Mouse (Mus musculus) heart, adult 18-20 months (tissue): ENCODE measurements at regions not wholly inside any gene's neighbourhood (a gene's known extent, or its start where the extent isn't known, plus 50 kb on each side); places are given as distances from the start of the nearest gene placed in this dataset.

Experiments used
- DNase-seq, 2 experiments: peaks; one replicate each; pipeline ENCODE4 v3.0.0; 2021 to 2022; ENCODE audit warnings: mixed read lengths in 1 of 2

GRCm38 (mm10) chr3:128226503-128226902 lies 330.4 kb upstream of the Fam241a start:
- DNase-seq = no peak

- DNase-seq = no peak
Observed at GRCm38 (mm10) chr3:128222344-128222743, 326.2 kb upstream of the Fam241a start.

DNA sequence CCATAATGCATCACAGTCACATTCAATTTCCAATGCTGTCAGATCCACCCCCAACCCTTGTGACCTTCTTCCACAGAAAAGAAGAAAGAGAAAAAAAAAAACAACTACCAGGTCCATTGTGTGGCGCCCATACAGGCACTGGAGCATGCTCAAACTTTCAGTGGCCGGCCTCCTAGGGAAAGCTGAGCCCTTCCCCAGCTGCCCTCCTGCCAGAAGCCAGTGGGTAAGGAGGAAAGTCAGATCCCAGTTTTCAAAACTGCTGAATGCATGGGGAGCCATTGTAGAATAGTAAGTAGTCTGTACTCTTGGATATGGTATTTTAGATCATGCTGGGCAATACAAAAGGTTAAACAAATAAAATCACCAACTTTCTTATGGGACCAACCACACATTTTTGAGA lies 325.5 kb upstream of the Fam241a start:
- no peak for DNase-seq

DNA sequence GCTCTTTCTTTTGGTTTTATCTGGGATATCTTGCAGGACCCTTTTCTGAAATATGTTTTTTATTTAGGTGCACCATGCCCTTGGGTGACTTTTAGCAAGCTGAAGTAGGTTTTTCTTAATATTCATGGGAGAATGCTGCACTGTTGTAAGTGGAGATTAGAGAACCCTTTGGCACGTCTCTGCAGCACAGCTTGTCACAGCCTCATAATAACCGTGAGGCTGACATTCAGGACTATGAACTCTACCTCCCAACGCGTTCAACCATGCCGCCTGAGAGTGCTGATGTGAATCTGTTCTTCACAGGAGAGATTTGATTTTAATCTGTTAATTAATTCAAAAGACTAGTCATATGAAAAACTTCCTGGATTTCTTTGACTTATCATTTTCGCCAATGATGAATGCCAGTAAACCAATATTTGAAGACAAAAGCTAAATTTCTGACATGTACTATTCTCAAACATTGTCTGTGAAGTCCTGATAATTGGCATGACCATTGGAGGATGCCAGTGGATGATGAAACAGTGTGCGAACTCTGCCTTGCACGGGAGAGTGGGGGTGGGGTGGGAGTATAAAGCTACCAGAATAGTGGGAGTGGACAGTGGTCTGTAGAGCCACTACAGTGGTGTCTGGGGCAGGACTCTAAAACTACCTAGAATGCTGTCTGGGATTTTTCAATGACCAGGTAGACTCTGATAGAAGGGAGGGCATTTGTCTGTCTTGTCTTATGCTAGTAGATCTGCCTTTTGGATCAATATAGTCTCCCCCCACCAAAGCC lies 324.8 kb upstream of the Fam241a start:
- DNase-seq = no peak

DNA sequence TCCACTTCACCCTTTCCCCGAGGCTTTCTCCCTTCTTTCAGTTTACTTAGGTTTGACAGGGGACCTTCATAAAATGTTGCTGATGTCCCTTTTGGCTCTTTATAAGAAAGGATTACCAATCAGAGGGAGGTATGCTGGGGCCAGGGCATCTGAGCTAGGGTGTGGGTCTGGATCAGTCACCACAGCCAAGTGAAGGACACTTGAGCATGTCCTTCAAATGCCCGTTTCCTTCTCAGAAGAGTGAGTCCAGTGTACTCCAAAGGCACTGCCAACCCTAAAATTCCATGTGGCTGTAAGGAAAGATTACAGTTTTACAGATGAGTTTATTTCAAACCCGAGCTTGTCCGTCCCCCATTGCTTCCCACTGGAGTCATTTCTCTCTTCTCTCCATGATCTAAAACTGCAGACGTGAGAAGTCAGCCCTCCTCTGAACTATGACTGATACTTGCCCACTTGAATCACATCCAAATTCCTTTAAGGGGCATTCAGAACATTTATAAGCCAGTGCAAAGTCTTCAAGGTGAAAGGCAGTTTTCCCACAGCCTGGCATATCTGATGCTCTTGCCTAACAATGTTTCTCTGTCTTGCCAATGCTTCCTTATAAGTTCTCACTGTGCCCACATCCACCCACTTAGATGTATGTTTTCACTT lies 321.8 kb upstream of the Fam241a start:
- no peak for DNase-seq

GRCm38 (mm10) chr3:128212256-128212655 lies 316.1 kb upstream of the Fam241a start:
- peak; percentile 1 to 7 for DNase-seq

- DNase-seq = no peak
Observed at GRCm38 (mm10) chr3:128210591-128210990, 314.5 kb upstream of the Fam241a start.

DNA sequence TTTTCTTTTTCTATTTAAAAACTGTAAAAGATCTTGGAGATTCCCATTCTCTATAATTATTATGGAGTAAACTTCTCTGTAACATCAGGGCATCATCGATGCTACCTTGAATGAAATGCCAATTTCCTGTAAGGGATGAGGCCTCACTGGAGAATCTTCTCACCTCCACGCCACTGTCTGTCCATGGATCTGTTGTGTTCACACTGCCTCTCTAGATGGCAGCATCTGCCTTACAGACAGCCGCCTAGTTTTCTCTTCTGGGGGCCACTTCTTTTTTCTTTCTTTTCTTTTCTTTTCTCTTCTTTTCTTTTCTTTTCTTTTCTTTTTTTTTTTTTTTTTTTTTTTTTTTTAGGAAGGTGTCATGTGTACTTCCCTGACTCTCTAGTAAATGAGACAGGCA lies 310.8 kb upstream of the Fam241a start:
- DNase-seq = no peak

DNA sequence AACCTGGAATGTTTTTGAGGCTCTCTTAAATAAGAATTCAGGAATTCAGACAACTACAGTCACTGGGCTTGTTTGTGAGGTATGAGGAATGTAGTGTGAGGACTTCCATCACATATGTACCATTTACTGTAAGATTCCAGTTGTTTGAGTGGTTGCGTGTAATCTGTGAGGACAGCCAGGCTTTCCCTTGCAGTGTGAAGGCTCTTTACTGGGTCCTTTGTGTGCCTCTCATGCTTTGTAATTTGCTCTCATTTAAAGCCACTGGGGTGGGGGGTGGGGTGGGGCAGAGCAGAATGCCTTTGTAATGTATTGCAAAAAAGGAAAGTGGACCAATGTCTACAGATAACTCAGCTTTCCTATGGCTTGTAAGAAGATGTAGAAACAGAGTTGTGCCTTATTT lies 310.4 kb upstream of the Fam241a start:
- DNase-seq = no peak

DNA sequence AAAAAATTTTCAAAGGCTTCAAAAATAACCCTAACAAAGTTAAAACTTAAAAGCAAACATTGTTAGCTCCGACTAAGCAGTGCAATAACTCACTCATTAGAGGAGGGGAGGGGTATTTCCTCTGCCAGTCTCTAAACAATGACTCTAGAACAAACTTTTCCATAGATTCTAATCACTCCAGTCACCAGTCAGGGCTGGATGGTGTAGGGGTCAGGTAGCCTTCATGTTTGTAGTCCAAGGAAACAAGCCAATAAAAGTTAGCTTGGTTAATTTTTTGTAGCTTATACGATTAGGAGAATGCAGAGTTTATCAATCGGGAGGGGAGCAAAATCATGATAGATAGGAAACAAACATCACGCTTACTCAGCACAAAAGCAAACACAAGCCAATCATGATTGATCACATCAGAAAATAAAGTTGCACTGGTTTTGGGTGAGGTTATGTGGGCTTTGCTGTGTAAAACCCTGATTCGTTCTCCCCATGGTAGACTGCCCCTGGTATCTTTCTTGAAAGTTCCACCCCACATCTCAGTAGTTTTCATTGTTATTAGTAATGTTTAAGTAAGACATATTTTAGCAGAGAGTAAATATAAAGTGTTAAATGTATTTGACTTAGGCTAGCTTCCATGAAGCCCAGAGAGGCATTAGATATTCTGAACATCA lies 304.6 kb upstream of the Fam241a start:
- DNase-seq = no peak

- DNase-seq = no peak
Observed at GRCm38 (mm10) chr3:128199466-128199865, 303.3 kb upstream of the Fam241a start.

- DNase-seq = no peak
Observed at GRCm38 (mm10) chr3:128192046-128192800, 296.1 kb upstream of the Fam241a start.

GRCm38 (mm10) chr3:128187330-128188044 lies 291.4 kb upstream of the Fam241a start:
- DNase-seq = no peak

- DNase-seq = peak in 1 of 2 experiments; percentile 5
Observed at GRCm38 (mm10) chr3:128186278-128186677, 290.2 kb upstream of the Fam241a start.

DNA sequence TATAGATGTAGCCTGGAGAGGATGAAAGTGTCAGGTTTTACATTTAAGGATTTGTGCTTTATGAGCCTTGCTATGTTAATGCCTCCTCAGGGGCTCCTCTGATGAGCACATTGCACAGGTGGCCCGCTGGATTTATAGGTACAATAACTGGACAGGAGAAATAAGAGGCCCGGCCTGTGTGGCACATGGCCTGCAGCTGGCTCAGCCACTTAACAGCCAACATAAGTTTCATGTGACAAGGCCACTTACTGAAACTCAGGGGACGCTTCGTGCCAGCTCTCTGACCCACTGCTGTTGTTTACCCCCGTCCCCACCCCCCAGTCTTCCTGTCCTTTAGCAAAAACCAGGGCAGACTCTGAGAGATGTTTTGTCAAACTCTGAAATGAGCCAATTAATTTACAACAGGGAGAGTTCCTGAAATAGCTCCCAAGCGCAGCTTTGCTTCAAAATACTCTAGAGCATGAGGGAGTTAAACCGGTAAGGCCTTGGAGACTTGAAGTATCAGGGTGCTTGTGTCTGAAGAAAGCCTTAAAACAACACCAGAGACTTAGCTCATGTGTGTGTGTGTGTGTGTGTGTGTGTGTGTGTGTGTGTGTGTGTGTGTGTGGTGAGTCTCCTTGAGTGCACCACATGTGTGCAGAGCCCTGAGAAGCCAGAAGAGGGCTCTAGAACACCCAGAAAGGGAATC lies 285.2 kb upstream of the Fam241a start:
- no peak for DNase-seq

DNA sequence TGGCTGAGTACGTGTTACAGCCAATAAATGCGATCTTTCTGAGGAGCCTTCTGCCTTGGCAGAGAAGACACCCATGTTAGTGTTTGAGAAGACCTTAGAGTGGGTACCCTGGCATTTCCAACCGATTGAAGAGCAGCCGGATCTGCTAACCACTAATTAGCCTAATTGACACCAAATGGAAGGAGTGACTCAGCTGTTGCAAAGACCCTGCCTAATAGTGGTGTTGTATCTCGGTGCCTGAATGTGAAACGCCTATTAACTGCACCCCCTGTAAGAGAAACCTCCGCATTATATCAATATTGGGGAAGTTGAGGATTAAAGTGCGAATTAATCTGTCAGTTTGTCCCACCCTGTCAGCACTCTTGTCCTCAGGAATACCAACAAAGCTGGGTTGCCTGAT lies 253.1 kb upstream of the Fam241a start:
- DNase-seq = no peak

DNA sequence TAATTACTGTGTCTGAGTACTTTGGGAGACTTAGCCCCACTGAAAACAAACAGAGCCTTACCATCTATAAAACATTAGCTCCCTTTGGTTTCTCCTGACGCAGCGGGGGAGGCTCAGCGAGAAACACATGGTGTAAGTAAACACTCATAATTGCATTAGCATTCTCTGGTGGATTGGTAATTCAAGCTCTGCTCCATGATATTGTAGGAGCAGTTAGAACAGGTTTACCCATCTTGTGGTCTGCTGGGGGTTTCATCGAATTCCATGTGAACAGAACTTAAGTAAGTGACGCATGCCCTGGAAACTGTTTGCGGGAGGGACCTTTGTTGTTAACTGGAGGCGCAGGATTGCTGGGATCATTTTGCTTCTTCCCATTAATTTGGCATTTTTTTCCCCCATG lies 249.2 kb upstream of the Fam241a start:
- DNase-seq = no peak

- no peak for DNase-seq
Observed at GRCm38 (mm10) chr3:128127836-128128235, 231.7 kb upstream of the Fam241a start.

- DNase-seq = no peak
Observed at GRCm38 (mm10) chr3:128126664-128127063, 230.5 kb upstream of the Fam241a start.

DNA sequence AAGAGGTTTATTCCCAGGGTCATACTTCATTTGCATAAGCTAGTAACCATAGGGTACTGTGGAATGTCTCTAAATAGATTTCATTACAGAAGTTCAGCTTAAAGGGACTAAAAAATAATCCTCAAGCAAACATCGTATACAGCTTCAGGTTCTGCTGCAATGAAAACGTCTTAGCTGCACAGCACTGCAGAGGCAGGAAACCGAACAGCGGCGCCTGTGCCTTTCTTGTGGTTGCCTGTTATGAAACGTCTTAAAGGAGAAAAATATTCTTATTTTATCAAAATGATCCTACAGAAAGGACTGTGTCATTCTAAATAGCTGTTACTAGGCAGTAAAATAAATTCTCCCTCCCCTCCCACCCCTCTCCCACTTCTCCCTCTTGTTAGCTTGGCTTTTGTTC lies 226.0 kb upstream of the Fam241a start:
- DNase-seq = no peak
